Mouse (Mus musculus): ENCODE measurements around the gene Cxcl1.

DNA sequence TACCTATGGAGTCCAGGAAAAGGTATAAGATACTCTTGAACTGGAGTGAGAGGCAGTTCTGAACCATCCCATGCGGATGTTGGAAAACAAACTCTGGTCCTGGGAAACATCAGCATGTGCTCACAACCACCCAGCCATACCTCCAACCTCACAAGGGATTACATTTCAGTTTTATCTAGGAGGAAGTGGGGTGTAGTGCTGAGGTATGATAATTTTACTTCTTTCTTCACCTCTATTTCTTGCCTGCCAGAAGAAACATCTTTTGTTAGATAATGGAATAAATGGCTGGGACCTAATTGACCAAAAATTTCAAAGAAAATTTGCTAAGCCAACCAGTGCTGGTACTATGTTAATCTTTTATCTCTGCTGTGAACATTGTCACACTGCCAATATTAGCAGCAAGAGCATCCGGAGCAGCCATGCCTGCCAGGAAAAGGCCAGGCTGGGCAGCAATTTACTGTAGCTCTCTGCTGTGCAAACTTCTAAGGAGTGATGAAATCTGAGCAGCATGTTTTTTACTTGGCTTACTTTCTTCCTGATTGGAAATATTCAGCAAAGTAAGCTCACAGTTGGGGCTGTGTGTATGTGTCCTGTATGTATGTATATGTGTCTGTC lies 6.3 kb upstream of the Cxcl1 start:
- no peak for TF ChIP-seq CTCF (IDR thresholded peaks at IDR 0.05; ENCODE audit: extremely low read depth, insufficient read length, insufficient replicate concordance, low read depth, low read length)
- TF ChIP-seq POLR2A (IDR thresholded peaks at IDR 0.05; ENCODE audit: low read depth, low read length) = no peak

Data from small intestine, adult 2 months (tissue).